Mouse (Mus musculus) layer of hippocampus, postnatal 14 days (tissue): ENCODE results near the gene Htt. TPM values are rescaled to one million over a fixed set of nuclear protein-coding genes. Genes with fewer than 3 reads are reported as not detected.

ENCODE experiments used
- microRNA-seq, 2 experiments: library from miRNA; unstranded; fragments of <30 nt; microRNA quantifications; one replicate each; pipeline ENCODE4 v1.2.0; 2021
- total RNA-seq, 2 experiments: library from RNA; stranded (reverse); gene quantifications; 2 replicates each; pipeline ENCODE4 v1.2.3; 2021

The Htt gene
- total RNA-seq, 2 experiments from 2014 or later, result 78.0 to 81.2 TPM

Small RNAs within 50 kb of the gene (microRNA-seq; reads per million reads assigned to microRNA genes)
- gene Mir467g, result 0 reads per million in 2 experiments

Other genes starting within 250 kb of the Htt start
- 10 to 100 TPM; 15.2 to 19.1 TPM for gene Tnip2, start 247.7 kb upstream of the Htt start, total RNA-seq
- gene Sh3bp2, start 235.9 kb upstream of the Htt start, total RNA-seq, result 1 to 10 TPM; 6.0 to 6.8 TPM
- 100 to 1,000 TPM; 376 to 400 TPM for gene Add1, start 188.1 kb upstream of the Htt start, total RNA-seq
- gene Mfsd10, start 124.5 kb upstream of the Htt start, total RNA-seq, result 10 to 100 TPM; 38.0 to 41.7 TPM
- gene Nop14, start 101.6 kb upstream of the Htt start, total RNA-seq, result 10 to 100 TPM; 13.8 to 15.4 TPM
- 1 to 10 TPM; 5.3 to 6.5 TPM for gene Grk4, start 101.4 kb upstream of the Htt start, total RNA-seq
- 1 to 10 TPM; 8.5 to 9.4 TPM for gene Msantd1, start 146.3 kb downstream of the Htt start, total RNA-seq
- 10 to 100 TPM; 44.3 to 50.3 TPM for gene Rgs12, start 187.7 kb downstream of the Htt start, total RNA-seq